Mouse (Mus musculus) lung, adult 2 months (tissue): ENCODE data around the gene 2810004N23Rik.

Experiments used
- CTCF ChIP-seq: fragments of 200-500 bp; IDR thresholded peaks from 2 replicates; pipeline ENCODE4 v1.5.1; 2011; ENCODE audit warnings: mild to moderate bottlenecking, low read length, control low read depth; ENCODE audit not compliant: insufficient read depth
- POLR2A ChIP-seq: fragments of 200-500 bp; IDR thresholded peaks from 2 replicates; pipeline ENCODE4 v1.6.1; 2011; ENCODE audit warnings: low read depth, mild to moderate bottlenecking, control low read depth, low read length, borderline replicate concordance; ENCODE audit errors: extremely low read depth

DNA sequence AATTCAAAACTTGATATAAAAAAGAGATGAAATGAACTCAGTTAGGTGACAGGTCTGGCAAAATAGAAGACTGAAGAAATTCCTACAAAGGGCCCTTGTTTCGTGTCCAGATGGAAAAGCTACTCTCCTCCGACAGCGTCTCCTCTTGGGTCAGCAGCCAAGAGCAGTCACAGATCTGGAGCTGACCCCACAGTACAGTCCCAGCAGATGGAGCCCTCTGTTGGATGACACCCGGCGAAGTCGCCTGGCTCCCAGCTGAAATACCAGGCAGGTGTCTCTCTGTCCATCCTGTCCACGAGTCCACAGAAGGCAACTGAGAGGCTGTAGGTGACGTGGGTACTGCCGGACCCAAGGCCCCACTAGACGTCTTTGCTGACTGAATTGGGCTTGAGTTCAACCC, 47.4 kb upstream of the 2810004N23Rik start:
- TF ChIP-seq CTCF = no peak
- no peak for TF ChIP-seq POLR2A
